Mouse (Mus musculus): ENCODE measurements around the gene St3gal2. TPM values are rescaled to one million over a fixed set of nuclear protein-coding genes. Genes with fewer than 3 reads are reported as not detected.
A peak's percentile ranks its signal among the peaks of the same experiment; 100 is the strongest.
"Not testable (repeated sequence)": the region's sequence is repeated elsewhere in the genome, so short reads cannot be mapped to it uniquely, and the experiment has no call there.

St3gal2 gene
- polyA plus RNA-seq, 1 experiment = 55.7 TPM

DNA sequence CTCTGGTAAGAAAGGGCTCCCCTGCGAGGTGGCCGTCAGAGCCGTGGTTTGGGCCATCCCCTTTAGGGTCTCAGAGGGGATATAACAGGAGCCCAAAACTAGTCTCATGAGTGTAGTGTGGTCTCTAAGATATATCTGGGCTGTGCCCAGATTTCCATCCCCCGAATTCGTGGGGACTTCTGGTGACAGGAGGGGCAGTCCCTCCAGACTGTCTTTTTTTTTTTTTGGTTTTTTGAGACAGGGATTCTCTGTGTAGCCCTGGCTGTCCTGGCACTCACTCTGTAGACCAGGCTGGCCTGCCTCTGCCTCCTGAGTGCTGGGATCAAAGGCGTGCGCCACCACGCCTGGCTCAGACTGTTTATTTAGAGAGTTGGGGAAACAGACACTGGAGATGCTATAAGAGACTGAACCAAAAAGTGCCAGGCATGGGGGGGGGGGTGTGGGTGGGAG is 6.0 kb downstream of the St3gal2 start:
- Histone ChIP-seq H3K4me3 (ENCODE audit: insufficient read depth, low read length) (no peak overlapping the region), H3K4me1 (ENCODE audit: control insufficient read depth, insufficient read depth, low read length) (peaks cover 8% of the 10 kb centered on the region; the same call in 1 of the 2 replicates), H3K27ac (ENCODE audit: insufficient read depth, low read length) (no peak overlapping the region)
- TF ChIP-seq POLR2A (IDR thresholded peaks at IDR 0.05; ENCODE audit: low read depth, low read length) = no peak
- TF ChIP-seq CTCF (IDR thresholded peaks at IDR 0.05; ENCODE audit: borderline replicate concordance, insufficient read depth, low read length) = no peak

DNA sequence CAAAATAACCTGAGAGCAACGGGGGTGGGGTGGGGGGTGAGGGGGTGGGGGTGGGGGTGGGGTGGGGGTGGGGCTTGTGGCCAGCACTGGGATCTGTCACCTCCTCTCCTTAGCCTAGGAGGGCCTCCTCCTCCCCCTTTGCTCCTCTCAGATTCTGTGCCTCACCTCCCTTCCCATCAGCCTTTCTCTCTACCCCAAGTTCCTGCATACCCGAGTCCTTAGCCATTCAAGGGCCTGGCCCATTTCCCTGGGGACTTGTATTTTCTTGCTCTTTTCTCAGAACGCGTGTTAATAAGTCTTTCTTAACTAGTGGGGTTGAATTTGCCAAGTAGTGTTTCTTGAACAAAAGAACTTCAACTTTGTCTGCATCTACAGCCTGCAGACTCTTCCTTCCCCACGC is 7.0 kb downstream of the St3gal2 start:
- Histone ChIP-seq H3K27ac (ENCODE audit: insufficient read depth, low read length) (peak overlapping the region; percentile 59; the same call in 1 of the 2 replicates), H3K4me3 (ENCODE audit: insufficient read depth, low read length) (no peak overlapping the region), H3K4me1 (ENCODE audit: control insufficient read depth, insufficient read depth, low read length) (peaks cover 11% of the 10 kb centered on the region)
- TF ChIP-seq CTCF (IDR thresholded peaks at IDR 0.05; ENCODE audit: borderline replicate concordance, insufficient read depth, low read length) = no peak
- no peak for TF ChIP-seq POLR2A (IDR thresholded peaks at IDR 0.05; ENCODE audit: low read depth, low read length)

DNA sequence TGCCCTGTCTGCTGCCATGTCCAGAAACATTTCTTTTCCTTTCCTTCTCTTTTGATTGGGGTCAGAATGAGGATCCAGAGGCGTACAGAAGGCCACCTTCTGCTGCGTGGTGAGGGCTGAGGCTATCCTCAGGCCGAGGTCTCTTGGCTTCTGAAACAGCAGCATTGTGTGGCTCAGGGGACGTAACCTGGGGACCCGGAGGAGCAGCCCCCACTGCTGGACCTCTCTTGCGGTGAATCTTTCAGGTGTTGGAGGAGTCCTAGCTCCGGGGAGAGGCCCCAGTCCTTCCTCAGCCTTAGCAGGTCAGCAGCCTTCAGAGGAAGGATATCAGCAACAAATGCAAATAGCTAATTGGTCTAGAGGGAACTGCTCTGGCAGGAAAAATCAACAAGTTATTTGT is 8.7 kb downstream of the St3gal2 start:
- no peak overlapping the region for H3K27ac ChIP-seq (ENCODE audit: insufficient read depth, low read length)
- H3K4me1 ChIP-seq (ENCODE audit: control insufficient read depth, insufficient read depth, low read length) = peaks cover 10% of the 10 kb centered on the region
- no peak overlapping the region for H3K4me3 ChIP-seq (ENCODE audit: insufficient read depth, low read length)
- TF ChIP-seq CTCF (IDR thresholded peaks at IDR 0.05; ENCODE audit: borderline replicate concordance, insufficient read depth, low read length) (no peak), POLR2A (IDR thresholded peaks at IDR 0.05; ENCODE audit: low read depth, low read length) (no peak)

DNA sequence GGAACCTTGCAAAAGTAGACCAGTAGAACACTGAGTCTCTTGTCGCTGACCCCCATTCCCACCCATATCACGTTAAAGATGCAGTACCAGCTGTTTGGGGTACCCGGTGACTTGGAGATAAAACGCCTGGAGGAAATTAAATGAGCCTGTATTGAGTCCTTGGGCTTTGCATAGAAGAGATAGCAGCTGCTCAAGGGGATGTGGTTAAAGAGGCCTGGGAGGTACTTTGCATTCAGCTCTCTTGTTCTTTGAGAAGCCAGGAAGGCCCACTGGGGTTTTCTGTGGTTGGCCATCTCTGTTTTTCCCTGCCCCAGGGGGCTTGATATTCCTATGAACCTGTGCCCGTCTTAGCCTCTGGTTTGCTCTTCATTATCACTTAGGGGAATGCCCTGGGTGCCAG is 9.3 kb downstream of the St3gal2 start:
- Histone ChIP-seq H3K4me3 (ENCODE audit: insufficient read depth, low read length) (no peak overlapping the region), H3K4me1 (ENCODE audit: control insufficient read depth, insufficient read depth, low read length) (peaks cover 10% of the 10 kb centered on the region), H3K27ac (ENCODE audit: insufficient read depth, low read length) (no peak overlapping the region)
- TF ChIP-seq POLR2A (IDR thresholded peaks at IDR 0.05; ENCODE audit: low read depth, low read length) = no peak
- TF ChIP-seq CTCF (IDR thresholded peaks at IDR 0.05; ENCODE audit: borderline replicate concordance, insufficient read depth, low read length) = no peak

DNA sequence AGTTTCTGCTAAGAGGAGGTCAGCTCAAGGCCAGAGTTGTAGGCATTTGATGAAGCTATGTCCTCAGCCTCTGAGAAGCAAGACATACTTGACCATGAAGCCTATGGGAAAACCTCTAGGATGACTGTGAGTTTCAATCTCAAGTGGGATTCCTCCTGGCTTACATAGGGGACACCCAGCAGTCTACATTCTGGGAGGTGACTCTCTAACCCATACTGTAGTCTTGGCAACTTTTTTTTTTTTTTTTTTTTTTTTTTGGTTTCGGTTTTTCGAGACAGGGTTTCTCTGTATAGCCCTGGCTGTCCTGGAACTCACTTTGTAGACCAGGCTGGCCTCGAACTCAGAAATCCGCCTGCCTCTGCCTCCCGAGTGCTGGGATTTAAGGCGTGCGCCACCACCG is 9.9 kb downstream of the St3gal2 start:
- H3K4me3 ChIP-seq (ENCODE audit: insufficient read depth, low read length); H3K27ac ChIP-seq (ENCODE audit: insufficient read depth, low read length); H3K4me1 ChIP-seq (ENCODE audit: control insufficient read depth, insufficient read depth, low read length): not testable (repeated sequence)

DNA sequence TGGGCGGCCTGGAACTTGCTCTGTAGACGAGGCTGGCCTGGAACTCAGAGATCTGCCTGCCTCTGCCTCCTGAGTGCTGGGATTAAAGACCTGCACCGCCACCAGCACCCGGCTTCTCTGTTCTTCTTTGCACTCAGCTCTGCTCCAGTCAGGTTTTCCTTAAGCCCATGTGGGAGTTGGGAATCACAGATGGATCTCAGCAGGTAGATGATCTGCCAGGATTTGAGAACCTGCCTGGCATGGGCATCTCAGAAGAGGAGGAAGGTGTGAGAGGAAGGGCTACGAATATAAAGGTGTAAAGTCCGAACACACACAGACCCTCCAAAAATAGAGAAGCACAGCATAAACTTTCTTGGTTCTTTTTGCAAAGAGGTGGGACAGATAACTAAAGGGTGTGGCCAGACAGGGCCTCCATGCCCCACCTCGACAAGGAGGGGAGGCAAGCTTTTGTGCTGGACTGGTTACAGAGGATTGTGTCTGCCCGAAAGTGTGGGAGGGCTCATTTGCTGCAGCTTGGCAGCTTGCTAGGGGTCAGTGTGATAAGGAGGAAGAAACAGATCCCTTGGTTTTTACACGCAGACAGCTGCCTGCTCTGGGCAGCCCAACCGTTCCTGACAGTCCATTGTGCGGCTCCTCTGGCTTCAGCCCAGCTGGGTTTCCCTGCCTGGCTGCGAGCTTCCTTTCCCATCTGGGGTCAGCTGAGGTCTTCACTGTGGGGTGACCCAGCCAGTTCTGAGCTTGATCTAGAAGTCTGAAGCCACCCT is 11.6 kb downstream of the St3gal2 start:
- peaks cover 7% of the 10 kb centered on the region for H3K4me1 ChIP-seq (ENCODE audit: control insufficient read depth, insufficient read depth, low read length)
- no peak overlapping the region for H3K27ac ChIP-seq (ENCODE audit: insufficient read depth, low read length)
- no peak for TF ChIP-seq POLR2A (IDR thresholded peaks at IDR 0.05; ENCODE audit: low read depth, low read length)
- TF ChIP-seq CTCF (IDR thresholded peaks at IDR 0.05; ENCODE audit: borderline replicate concordance, insufficient read depth, low read length) = no peak
- no peak overlapping the region for H3K4me3 ChIP-seq (ENCODE audit: insufficient read depth, low read length)

DNA sequence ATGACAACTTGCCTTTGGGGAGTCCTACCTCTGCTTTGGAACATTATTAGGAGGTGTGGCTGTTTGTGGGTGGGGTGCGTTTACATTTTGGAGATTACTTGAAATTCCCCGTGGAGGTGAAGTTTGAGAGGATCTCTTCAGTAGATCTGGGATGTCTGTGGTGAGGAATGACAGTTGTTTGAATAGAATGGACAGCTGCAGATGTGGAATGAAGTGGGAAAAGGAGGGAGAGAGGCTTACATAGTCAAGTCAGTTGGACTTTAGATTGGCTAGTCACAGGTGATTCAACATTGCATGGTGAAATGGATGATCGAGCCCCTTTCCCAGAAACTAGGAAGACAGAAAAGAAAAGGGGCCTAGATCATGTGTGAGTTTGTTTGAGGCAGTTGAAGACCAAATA is 12.7 kb downstream of the St3gal2 start:
- H3K4me3 ChIP-seq (ENCODE audit: insufficient read depth, low read length) = no peak overlapping the region
- no peak for TF ChIP-seq CTCF (IDR thresholded peaks at IDR 0.05; ENCODE audit: borderline replicate concordance, insufficient read depth, low read length)
- no peak for TF ChIP-seq POLR2A (IDR thresholded peaks at IDR 0.05; ENCODE audit: low read depth, low read length)

DNA sequence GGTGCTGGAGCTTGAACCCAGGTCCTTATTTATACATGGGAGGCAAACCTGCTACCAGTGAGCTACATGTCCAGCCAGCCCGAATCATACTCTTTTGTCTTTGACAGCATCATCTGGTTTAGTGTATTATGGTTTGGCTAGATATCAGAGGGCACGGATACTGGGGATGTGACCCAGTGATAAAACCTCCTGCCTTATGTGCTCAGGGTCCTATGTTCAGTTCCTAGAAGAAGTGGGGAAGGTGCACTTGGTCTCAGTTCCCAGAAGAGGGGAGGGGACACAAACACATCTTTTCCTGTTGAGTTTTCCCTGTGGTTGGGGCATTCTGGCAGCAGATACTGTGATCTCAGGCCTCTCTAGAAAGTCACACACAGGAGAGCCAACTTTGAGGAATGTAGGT is 13.6 kb downstream of the St3gal2 start:
- TF ChIP-seq POLR2A (IDR thresholded peaks at IDR 0.05; ENCODE audit: low read depth, low read length) (no peak), CTCF (IDR thresholded peaks at IDR 0.05; ENCODE audit: borderline replicate concordance, insufficient read depth, low read length) (no peak)
- no peak overlapping the region for H3K4me3 ChIP-seq (ENCODE audit: insufficient read depth, low read length)

More for the DNA sequence above, 12.7 kb downstream of the St3gal2 start:
- Histone ChIP-seq H3K27ac (ENCODE audit: insufficient read depth, low read length) (no peak overlapping the region), H3K4me1 (ENCODE audit: control insufficient read depth, insufficient read depth, low read length) (peaks cover 5% of the 10 kb centered on the region; the same call in 1 of the 2 replicates)

DNA sequence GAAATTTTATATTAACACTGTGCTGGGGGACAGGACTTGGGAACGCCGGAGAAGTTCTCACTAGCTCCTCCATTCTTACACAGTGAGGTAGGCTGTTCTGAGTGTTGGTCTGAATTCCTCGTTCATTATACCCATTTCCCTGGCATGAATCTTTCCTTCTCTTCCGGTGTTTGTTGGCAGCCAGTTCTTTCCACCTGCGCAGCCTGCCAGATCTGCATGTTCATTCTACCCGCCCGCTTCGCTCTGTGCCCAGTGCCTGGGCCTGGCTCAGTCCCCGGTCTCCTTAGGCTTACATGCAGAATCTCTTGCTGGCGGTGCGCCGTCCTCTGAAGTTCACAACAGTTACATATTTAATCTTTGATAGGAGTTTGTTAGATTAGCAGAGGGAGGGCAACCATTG is 16.5 kb downstream of the St3gal2 start:
- Histone ChIP-seq H3K4me3 (ENCODE audit: insufficient read depth, low read length) (no peak overlapping the region), H3K27ac (ENCODE audit: insufficient read depth, low read length) (no peak overlapping the region), H3K4me1 (ENCODE audit: control insufficient read depth, insufficient read depth, low read length) (peaks cover 10% of the 10 kb centered on the region)
- no peak for TF ChIP-seq CTCF (IDR thresholded peaks at IDR 0.05; ENCODE audit: borderline replicate concordance, insufficient read depth, low read length)
- no peak for TF ChIP-seq POLR2A (IDR thresholded peaks at IDR 0.05; ENCODE audit: low read depth, low read length)

More for the DNA sequence above, 13.6 kb downstream of the St3gal2 start:
- H3K4me1 ChIP-seq (ENCODE audit: control insufficient read depth, insufficient read depth, low read length) = peaks cover 5% of the 10 kb centered on the region; the same call in 1 of the 2 replicates
- no peak overlapping the region for H3K27ac ChIP-seq (ENCODE audit: insufficient read depth, low read length)

DNA sequence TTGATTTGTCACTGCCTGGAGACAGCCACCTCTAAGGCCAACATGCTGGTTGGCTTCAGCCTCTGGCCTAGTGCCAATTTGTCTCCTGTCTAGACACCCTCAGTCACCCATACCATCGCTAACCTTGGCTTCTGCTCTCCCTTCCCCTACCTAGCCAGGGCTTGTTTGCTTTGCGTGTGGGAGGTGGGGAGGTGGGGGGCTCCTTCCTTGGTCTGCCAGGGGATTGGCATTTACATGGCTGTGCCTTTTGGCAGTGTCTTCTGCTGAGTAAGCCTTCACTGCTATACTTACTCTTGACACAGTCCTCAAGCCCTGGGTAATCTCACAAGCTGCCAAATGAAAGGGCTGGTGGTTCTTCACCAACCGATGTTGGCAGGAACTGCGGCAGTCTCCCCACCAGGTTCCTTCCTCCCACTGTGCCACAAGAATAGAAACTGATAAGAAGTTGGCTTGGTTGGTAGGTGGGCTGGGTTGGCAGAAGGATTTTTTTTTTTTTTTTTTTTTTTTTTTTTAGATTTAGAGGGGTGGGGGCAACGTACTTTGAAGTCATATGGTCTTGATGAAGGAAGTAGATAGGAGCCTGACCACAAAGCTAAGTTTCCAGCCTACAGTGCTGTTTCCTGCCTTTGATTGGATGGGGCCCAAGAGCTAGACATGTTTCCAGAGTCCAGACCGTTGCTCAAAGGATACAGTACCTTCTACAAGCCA is 19.3 kb downstream of the St3gal2 start:
- H3K4me3 ChIP-seq (ENCODE audit: insufficient read depth, low read length) = no peak overlapping the region
- peak overlapping the region; percentile 60 for H3K27ac ChIP-seq (ENCODE audit: insufficient read depth, low read length)
- H3K4me1 ChIP-seq (ENCODE audit: control insufficient read depth, insufficient read depth, low read length) = peaks cover 15% of the 10 kb centered on the region
- TF ChIP-seq CTCF (IDR thresholded peaks at IDR 0.05; ENCODE audit: borderline replicate concordance, insufficient read depth, low read length) (no peak), POLR2A (IDR thresholded peaks at IDR 0.05; ENCODE audit: low read depth, low read length) (no peak)
